Mouse (Mus musculus): ENCODE measurements around the gene Zfp459. TPM values are rescaled to one million over a fixed set of nuclear protein-coding genes. Genes with fewer than 3 reads are reported as not detected.
"Not testable (repeated sequence)": the region's sequence is repeated elsewhere in the genome, so short reads cannot be mapped to it uniquely, and the experiment has no call there.

Zfp459 gene
- 0.07 TPM in 1 of 2 replicates, not detected in the other for polyA plus RNA-seq (2012; ENCODE audit: insufficient read depth, low replicate concordance)

DNA sequence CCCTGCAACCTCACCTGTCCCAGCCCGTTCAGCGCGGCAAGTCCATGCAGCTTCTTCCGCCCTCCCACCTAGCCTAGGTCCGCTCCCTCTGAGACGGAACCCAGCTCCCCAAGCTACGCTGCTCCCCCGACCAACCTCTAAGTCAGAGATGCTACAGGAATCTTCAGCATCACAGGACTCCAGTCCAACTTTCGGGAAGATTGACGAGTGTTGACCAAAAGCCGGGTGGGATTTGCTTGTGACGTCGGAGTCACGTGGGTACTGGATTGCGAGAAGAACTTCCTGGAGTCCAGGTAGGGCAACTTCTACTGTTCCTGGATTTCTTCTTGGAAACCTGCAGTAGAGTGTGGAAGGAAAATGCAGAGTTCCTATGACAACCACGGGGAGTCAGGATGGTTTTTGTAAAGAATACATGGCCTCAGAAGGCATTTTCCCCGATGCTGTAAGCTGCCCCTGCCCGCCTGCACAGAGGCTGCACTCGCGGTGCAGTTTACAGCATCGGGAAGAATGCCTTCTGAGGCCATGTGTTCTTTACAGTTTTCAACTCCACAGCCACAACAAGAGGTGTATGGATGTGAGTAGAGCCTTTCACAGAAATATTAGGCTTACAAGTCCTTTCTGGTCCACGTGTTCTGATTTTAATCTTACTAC lies at the start of gene Zfp459:
Gene Zfp459, minus strand, starts transcription at position 212 of the 651 bp plus-strand sequence.
- peaks cover 16% of the 10 kb centered on the region for H3K4me1 ChIP-seq
- H3K9me3 ChIP-seq, result no peaks in the 10 kb centered on the region
- no peaks in the 10 kb centered on the region for H3K36me3 ChIP-seq (replicated peaks; ENCODE audit: low read length)
- H3K4me3 ChIP-seq (replicated peaks), result peak within 1 kb of the TSS; percentile 92
- TF ChIP-seq GATA1 (IDR thresholded peaks at IDR 0.05; ENCODE audit: borderline replicate concordance, low read length), result no peak
- TF ChIP-seq FLI1 (IDR thresholded peaks at IDR 0.05; ENCODE audit: low read length), result no peak
- no peaks in the 10 kb centered on the region for H3K27me3 ChIP-seq (replicated peaks)

DNA sequence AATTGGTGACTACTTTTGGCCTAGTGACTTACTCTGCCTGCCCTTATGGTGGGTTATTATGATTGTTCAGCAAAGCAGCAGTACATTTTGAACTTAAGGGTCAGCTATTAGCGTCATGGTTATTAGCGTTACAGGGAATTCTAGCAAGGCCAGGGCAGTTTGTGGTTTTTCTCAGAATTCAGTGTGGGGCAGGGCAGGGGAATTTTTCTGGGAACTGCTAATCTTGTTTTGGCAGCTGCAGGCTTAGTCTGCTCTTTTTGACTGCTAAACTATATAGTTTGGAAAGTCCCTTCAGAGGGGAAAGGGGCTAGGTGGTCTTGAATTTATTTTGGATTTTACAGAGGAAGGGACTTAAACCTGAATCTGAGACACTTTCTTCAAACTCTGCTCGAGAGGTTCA lies 48.1 kb upstream of the Zfp459 start:
- no peak overlapping the region for H3K4me3 ChIP-seq (replicated peaks)
- no peak for TF ChIP-seq GATA1 (IDR thresholded peaks at IDR 0.05; ENCODE audit: borderline replicate concordance, low read length)
- no peak for TF ChIP-seq FLI1 (IDR thresholded peaks at IDR 0.05; ENCODE audit: low read length)
- H3K27me3 ChIP-seq (replicated peaks), result no peaks in the 10 kb centered on the region

DNA sequence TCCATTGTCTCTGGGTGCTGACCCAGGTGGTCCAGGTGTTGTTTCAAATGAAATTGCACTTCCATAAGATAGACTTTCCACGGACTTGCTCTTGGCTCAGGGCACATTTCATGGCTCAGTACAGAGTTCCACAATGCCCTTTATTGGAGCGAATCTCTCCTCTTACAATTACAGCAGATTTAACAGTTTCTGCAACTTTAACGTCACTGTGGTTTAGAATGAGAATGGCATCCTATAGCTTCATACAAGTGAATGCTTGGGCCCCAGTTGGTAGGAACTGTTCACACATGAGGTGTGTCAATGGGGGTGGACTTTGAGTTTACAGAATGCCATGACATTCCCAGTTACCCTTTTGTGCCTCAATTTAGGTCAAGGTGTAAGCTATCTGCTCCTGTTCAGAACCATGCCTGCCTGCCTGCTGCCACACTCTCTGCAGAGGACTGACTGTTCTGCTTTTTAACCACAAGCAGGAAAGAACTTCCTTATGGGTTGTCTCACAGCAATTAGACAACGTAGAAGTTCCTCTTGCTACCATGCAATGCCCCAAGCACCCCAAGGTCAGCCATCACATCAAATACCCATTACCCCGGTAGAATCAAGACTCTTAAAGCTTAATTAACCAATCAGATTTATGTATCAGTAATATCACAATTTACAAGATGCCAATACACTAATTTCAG lies 42.4 kb upstream of the Zfp459 start:
- not testable (repeated sequence) for H3K36me3 ChIP-seq (replicated peaks; ENCODE audit: low read length); H3K27me3 ChIP-seq (replicated peaks); H3K4me3 ChIP-seq (replicated peaks); H3K9me3 ChIP-seq; H3K4me1 ChIP-seq

More for the DNA sequence above, 48.1 kb upstream of the Zfp459 start:
- peaks cover 8% of the 10 kb centered on the region; the same call in 1 of the 2 replicates for H3K4me1 ChIP-seq
- H3K36me3 ChIP-seq (replicated peaks; ENCODE audit: low read length), result peaks cover 38% of the 10 kb centered on the region
- peaks cover 8% of the 10 kb centered on the region; the same call in 1 of the 2 replicates for H3K9me3 ChIP-seq

DNA sequence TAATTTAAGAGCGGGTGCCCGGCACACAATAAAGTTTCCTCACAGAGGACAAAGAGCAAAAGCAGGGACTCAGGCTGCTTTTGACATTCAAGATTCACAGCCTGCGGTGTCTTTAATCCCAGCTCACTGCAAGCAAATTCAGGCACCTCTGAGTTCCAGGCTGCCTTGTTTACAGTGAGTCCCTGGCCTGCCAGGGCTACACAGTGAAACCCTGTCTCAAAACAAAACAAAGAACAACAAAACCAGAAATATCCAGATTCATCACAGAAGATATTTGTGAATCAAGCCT lies 30.7 kb upstream of the Zfp459 start:
- peaks cover 16% of the 10 kb centered on the region for H3K4me1 ChIP-seq
- TF ChIP-seq GATA1 (IDR thresholded peaks at IDR 0.05; ENCODE audit: borderline replicate concordance, low read length), result no peak
- no peak for TF ChIP-seq FLI1 (IDR thresholded peaks at IDR 0.05; ENCODE audit: low read length)
- peaks cover 25% of the 10 kb centered on the region for H3K36me3 ChIP-seq (replicated peaks; ENCODE audit: low read length)
- peak overlapping the region; percentile 90 for H3K4me3 ChIP-seq (replicated peaks)
- no peaks in the 10 kb centered on the region for H3K27me3 ChIP-seq (replicated peaks)
- no peaks in the 10 kb centered on the region for H3K9me3 ChIP-seq

DNA sequence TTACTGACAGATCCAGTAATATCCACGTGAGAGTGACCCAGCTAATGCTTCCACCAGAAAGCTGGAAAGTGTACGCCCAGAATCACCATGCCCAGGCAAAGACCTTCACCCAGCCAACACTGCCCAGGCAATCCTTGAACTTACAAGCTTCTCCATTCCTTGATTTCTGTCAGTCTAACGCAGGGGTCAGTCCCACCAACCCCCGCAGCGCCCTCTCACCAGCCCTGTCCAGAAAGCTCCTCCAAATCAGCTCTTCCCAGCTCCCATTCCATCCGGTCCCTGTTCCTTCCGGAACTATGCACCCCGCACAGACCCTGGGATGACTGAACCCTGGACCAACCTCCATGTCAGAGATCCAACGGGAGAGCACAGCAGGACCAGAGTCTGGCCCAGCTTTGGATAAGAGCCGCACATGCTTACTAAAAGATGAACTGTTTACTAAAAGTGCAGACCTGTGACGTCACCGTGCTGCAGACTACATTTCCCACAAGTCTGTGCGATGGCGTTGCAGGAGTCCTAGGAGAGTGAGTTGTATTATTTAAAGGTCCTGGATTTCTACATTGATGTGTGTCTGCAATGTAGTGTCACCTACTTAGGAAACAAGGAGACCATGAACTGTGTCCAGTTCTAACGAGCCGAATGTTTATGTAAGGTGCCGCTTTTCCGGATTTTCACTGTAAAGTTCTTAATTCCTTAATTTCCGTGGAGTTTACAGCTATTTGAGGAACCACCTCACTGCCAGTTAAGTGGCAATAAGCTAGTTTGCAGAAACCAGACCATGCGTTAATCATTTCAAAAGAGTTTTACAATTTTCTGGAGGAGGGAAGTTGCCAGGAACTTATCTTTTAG lies 30.2 kb upstream of the Zfp459 start, which contains the start of gene Zfp874a:
Gene Zfp874a, minus strand, starts transcription at position 453 of the 849 bp plus-strand sequence.
- no peaks in the 10 kb centered on the region for H3K27me3 ChIP-seq (replicated peaks)
- no peaks in the 10 kb centered on the region for H3K9me3 ChIP-seq
- TF ChIP-seq GATA1 (IDR thresholded peaks at IDR 0.05; ENCODE audit: borderline replicate concordance, low read length) (no peak), FLI1 (IDR thresholded peaks at IDR 0.05; ENCODE audit: low read length) (no peak)
- H3K36me3 ChIP-seq (replicated peaks; ENCODE audit: low read length), result peaks cover 30% of the 10 kb centered on the region
- H3K4me3 ChIP-seq (replicated peaks), result peak within 1 kb of the TSS; percentile 92
- H3K4me1 ChIP-seq, result peaks cover 16% of the 10 kb centered on the region

DNA sequence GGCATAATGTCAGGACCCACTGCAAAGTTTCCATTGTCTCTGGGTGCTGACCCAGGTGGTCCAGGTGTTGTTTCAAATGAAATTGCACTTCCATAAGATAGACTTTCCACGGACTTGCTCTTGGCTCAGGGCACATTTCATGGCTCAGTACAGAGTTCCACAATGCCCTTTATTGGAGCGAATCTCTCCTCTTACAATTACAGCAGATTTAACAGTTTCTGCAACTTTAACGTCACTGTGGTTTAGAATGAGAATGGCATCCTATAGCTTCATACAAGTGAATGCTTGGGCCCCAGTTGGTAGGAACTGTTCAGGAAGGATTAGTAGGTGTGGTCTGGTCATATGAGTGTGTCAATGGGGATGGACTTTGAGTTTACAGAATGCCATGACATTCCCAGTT lies 15.9 kb upstream of the Zfp459 start:
- H3K27me3 ChIP-seq (replicated peaks); H3K36me3 ChIP-seq (replicated peaks; ENCODE audit: low read length); H3K4me3 ChIP-seq (replicated peaks); H3K4me1 ChIP-seq; H3K9me3 ChIP-seq: not testable (repeated sequence)

DNA sequence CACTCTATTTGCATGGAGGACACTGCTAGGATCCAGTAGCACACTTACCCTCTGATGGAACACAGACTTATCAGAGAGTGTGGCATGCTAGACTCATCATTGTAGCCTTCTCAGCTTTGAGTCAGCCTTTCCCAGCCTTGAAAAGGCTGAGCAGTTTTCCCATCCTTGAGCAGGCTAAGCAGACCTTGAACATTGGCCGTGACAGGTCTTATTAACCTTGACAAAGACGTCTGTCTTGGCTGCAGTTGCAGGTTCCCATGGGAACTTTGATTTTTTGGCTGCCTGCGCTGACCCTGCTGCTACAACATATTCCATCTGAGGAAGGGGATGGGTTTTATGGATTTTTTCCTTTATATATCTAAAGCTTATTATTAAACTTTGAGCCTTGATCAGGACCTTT lies 6.9 kb upstream of the Zfp459 start:
- Histone ChIP-seq H3K27me3 (replicated peaks) (no peaks in the 10 kb centered on the region), H3K4me3 (replicated peaks) (no peak overlapping the region), H3K9me3 (no peaks in the 10 kb centered on the region), H3K4me1 (no peaks in the 10 kb centered on the region), H3K36me3 (replicated peaks; ENCODE audit: low read length) (no peaks in the 10 kb centered on the region)
- TF ChIP-seq GATA1 (IDR thresholded peaks at IDR 0.05; ENCODE audit: borderline replicate concordance, low read length) (no peak), FLI1 (IDR thresholded peaks at IDR 0.05; ENCODE audit: low read length) (no peak)

DNA sequence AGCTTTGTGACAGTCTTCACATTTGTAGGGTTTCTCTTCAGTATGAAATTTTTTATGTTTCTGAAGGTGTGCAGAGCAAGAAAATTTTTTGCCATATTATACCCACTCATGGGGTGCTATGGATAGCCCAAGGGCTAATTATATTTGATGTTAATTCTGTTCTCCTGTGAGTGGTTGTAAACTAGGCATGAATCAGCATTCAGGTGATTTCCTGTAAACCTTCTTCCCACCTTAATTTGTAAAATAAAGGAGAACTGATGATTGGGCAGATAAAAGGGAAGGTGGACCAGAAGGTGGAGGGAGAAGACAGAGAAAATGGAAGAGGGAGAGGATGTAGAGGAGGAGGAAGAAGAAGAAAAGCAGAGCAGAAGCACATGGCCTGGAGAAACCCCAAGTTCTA lies 4.5 kb upstream of the Zfp459 start:
- not testable (repeated sequence) for H3K4me3 ChIP-seq (replicated peaks); H3K27me3 ChIP-seq (replicated peaks); H3K36me3 ChIP-seq (replicated peaks; ENCODE audit: low read length); H3K9me3 ChIP-seq; H3K4me1 ChIP-seq

DNA sequence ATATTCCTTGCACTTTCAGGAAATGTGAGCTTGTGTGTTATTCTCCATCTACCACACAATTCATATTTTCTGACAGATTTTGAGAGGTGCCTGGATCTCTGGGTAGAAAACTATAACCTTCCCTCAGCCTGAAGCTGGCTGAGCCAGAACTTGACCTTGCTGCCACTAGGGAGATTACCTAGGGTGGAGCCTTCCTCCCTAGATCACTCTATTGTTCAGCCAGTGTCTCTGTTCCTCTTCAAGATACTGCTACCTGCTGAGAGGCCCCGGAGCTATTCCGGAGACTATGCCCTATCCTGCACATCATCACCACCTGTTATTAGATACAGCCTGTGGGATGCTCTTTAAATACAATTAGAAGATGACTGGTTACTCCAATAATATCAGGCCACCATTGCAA lies 1.3 kb upstream of the Zfp459 start:
- H3K27me3 ChIP-seq (replicated peaks); H3K36me3 ChIP-seq (replicated peaks; ENCODE audit: low read length); H3K9me3 ChIP-seq; H3K4me3 ChIP-seq (replicated peaks): not testable (repeated sequence)
- H3K4me1 ChIP-seq, result peaks cover 16% of the 10 kb centered on the region

DNA sequence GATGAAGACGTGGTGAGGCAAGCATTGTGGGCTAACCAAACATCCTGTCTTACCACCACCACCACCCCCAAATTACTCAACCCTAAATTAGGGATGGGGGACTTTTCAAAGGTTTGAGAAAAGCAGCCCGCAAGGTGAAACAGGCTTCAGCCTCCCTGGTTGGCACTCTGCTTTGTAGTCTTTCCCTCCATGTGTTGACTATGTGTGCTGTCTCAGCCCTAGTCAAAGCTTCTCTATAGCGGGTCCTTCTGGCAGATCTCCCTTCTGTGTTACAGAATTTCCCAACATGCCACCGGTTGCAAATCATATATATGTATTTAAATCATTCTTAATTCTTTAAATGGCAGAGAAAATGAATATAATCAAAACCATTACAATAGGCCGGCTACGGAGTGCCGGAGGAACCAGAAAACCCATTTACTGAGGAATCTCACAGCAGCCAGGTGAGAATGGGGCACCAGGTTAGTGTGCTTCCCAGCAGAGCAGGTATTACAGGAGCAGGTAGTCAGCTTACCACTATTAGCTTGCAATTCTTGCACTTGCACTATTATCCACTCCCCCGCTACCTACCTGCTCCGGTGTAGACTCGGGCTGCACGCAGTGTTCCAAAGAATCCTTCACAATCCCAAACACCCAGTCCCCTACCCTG lies 536 bp downstream of the Zfp459 start:
- Histone ChIP-seq H3K4me3 (replicated peaks) (peak overlapping the region; percentile 92), H3K9me3 (no peaks in the 10 kb centered on the region), H3K27me3 (replicated peaks) (no peaks in the 10 kb centered on the region), H3K36me3 (replicated peaks; ENCODE audit: low read length) (peaks cover 5% of the 10 kb centered on the region), H3K4me1 (peaks cover 16% of the 10 kb centered on the region)
- TF ChIP-seq GATA1 (IDR thresholded peaks at IDR 0.05; ENCODE audit: borderline replicate concordance, low read length) (no peak), FLI1 (IDR thresholded peaks at IDR 0.05; ENCODE audit: low read length) (no peak)
